Mouse (Mus musculus) T-helper 1 cell (primary cell): ENCODE data around the gene Kat6b.

Experiments used
- in situ Hi-C: fragments of 300-600 bp; cut with MboI, MseI; formaldehyde crosslinking; loops from one replicate; pipeline ENCODE4 v1.15.1; 2025; ENCODE audit warnings: high pct_unique_total_duplicates

Kat6b gene

DNA sequence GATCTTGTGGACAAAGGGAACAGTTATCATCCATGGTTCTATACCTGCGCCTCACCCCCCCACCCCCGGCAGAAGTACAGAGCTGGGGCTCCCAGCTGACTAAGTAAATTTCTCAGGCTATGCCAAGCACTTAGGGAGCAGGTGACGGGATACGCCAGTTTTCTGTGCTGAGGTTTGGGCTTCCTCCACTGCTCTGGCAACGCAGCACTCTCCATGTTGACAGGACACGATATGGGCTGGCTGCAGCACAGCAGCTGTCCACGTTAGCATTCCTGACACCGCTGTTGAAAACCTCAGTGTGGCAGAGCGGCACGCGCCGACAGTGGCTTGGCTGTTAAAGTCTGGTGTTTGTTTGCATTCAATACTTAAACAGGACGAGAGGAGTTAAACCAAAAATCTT lies 177.9 kb downstream of the Kat6b start:
- in situ Hi-C loops: loop anchor here (25.0 kb wide), 1 partner anchor 522 kb away; no protein-coding TSS in a partner anchor

DNA sequence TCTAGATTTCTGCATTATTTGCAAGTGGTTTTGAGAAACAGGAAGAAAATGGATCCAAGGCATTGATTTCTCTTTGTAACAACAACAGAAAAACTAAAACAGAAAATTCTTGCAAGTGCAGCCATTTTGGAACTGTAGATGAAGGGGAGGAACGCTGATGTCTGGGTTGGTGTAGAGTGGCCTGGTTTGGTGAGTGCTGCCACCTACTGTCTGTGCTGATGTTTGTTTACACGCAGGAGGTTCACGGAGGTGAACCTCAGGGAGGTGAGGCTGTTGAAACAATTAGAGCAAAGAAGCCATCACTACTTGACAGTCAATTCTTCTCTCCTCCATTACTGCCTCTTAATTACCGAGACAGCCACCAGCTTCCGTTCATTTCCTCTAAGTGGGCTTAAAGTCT lies 178.4 kb downstream of the Kat6b start:
- in situ Hi-C loops: loop anchor here (25.0 kb wide), 1 partner anchor 522 kb away; no protein-coding TSS in a partner anchor

DNA sequence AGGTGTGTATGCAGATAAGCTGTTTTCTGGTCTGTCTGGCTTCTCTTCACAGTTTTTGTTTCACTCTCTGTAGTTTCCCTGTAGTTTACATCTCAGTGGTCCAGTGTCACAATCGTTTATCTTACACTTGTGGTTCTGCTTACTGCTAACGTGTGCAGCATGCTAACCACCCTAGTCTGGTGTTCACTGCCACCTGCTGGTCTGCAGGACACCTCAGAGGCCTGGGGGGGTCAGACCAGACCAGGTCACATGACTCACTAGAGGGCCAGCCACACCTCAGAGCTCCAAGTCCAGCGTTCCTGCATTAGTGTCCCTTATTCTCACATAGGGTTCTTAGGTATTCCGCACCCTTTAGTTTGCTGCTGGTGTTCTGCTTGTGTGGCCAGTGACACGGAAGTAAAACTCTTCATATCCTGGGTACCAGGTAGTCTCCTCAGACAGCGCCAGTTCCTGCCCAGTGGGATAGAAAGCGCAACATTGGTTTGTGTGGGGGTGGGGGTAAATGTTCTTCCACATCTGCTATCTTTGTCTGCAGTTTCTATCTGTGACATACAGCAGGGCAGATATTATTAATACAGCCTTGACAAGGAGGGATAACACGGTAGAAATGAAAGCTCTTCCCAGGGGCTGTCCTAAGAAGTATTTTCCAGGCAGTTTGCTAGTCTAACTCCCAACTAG lies 181.4 kb downstream of the Kat6b start:
- in situ Hi-C loops: loop anchor here (25.0 kb wide), 1 partner anchor 525 kb away; no protein-coding TSS in a partner anchor

GRCm38 (mm10) chr14:21669218-21669617 lies 188.0 kb downstream of the Kat6b start:
- in situ Hi-C loops: loop anchor here (25.0 kb wide), 1 partner anchor 532 kb away; no protein-coding TSS in a partner anchor

DNA sequence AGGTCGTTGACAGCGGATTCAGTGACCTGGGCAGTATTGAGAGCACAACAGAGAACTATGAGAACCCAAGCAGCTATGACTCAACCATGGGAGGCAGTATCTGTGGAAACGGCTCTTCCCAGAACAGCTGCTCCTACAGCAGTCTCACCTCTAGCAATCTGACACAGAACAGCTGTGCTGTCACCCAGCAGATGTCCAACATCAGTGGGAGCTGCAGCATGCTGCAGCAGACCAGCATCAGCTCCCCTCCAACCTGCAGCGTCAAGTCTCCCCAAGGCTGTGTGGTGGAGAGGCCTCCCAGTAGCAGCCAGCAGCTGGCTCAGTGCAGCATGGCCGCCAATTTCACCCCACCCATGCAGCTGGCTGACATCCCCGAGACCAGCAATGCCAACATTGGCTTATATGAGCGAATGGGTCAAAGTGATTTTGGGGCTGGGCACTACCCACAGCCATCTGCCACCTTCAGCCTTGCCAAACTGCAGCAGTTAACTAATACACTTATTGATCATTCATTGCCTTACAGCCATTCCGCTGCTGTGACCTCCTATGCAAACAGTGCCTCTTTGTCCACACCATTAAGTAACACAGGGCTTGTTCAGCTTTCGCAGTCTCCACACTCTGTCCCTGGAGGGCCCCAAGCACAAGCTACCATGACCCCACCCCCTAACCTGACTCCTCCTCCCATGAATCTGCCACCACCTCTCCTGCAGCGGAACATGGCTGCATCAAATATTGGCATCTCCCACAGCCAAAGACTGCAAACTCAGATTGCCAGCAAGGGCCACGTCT lies 188.6 kb downstream of the Kat6b start:
- in situ Hi-C loops: loop anchor here (25.0 kb wide), 1 partner anchor 533 kb away; no protein-coding TSS in a partner anchor

GRCm38 (mm10) chr14:21670422-21671006 lies 189.3 kb downstream of the Kat6b start:
- in situ Hi-C loops: loop anchor here (25.0 kb wide), 1 partner anchor 533 kb away; no protein-coding TSS in a partner anchor

DNA sequence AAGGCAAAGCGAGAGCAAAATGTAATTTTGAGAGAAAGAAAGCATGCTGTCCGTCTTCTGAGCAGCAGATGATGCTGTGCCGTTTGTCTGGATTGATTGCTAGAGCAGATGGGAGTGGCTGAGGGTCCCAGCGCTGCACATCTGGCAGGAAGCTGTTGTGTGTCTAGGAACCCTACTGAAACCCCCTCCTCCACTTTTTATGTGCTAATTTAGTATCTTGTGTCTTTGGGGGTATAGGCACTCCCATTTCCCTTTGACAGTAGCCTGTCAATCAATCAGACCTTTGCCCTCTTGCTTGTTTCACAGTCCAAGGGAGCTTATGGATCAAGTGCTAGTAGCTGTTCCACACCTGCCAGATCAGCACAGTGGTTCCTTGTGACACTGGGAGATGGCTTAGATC lies 191.9 kb downstream of the Kat6b start:
- in situ Hi-C loops: loop anchor here (25.0 kb wide), 1 partner anchor 536 kb away; no protein-coding TSS in a partner anchor

- in situ Hi-C loops: loop anchor here (25.0 kb wide), 1 partner anchor 537 kb away; no protein-coding TSS in a partner anchor
Measured at GRCm38 (mm10) chr14:21674471-21674870, 193.2 kb downstream of the Kat6b start.

- in situ Hi-C loops: no loop called here
Measured at GRCm38 (mm10) chr14:21676223-21676622, 195.0 kb downstream of the Kat6b start.

DNA sequence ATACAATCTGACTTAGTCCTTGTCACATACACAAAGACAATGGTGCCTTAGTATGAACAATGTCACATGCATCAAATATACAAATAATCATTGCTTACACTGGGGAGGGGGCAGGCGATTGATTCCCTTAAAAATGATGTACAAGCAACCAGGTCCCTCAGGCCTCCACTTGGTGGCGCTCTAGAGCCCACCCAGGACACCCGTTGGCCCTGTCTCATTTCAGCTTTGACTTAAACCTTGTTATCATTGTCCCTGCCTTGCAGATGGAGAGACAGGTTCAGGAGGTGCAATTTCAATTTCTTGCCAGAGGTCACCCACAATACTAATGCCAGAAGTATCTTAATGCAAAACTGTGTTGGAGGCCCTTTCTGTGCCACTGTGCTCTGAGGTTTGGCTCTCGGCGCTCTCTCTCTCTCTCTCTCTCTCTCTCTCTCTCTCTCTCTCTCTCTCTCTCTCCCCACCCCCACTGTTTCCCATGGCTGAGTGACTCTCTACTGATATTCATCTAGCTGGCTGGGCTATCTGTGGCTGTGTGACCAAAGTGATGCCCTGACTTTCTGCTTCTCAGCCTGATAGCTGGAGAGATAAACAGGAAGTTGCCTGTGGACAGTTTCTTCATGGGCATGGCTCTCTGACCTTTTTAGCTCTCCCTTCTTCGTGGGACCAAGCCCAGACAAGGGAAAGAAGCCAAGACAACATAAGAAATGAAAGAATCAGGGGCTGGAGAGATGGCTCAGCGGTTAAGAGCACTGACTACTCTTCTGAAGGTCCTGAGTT lies 197.5 kb downstream of the Kat6b start:
- in situ Hi-C loops: no loop called here

GRCm38 (mm10) chr14:21679631-21680201 lies 198.5 kb downstream of the Kat6b start:
- in situ Hi-C loops: loop anchor here (10.0 kb wide), 1 partner anchor 1655 kb away; no protein-coding TSS in a partner anchor

DNA sequence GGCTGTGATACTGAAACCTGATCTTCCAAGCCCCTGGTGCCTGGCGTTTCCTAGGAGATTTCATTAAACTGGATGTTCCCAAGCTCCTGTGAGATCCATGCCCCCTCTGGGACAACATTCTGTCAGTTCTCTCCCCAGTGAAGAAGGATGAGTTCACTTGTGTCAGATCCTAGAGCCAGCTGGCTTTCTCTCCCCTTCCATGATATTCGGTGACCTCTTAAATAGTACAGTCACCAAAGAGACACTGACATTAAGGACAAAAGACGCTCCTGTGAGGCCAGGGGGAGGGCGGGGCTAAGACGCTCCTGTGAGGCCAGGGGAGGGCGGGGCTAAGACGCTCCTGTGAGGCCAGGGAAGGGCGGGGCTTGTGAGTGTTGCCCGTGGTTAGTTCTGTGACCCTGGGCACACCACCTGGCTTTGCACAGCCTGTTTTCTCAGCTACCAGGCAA lies 201.5 kb downstream of the Kat6b start:
- in situ Hi-C loops: loop anchor here (10.0 kb wide), 1 partner anchor 1658 kb away; no protein-coding TSS in a partner anchor

- in situ Hi-C loops: loop anchor here (10.0 kb wide), 1 partner anchor 1659 kb away; no protein-coding TSS in a partner anchor
Measured at GRCm38 (mm10) chr14:21683834-21684233, 202.6 kb downstream of the Kat6b start.

DNA sequence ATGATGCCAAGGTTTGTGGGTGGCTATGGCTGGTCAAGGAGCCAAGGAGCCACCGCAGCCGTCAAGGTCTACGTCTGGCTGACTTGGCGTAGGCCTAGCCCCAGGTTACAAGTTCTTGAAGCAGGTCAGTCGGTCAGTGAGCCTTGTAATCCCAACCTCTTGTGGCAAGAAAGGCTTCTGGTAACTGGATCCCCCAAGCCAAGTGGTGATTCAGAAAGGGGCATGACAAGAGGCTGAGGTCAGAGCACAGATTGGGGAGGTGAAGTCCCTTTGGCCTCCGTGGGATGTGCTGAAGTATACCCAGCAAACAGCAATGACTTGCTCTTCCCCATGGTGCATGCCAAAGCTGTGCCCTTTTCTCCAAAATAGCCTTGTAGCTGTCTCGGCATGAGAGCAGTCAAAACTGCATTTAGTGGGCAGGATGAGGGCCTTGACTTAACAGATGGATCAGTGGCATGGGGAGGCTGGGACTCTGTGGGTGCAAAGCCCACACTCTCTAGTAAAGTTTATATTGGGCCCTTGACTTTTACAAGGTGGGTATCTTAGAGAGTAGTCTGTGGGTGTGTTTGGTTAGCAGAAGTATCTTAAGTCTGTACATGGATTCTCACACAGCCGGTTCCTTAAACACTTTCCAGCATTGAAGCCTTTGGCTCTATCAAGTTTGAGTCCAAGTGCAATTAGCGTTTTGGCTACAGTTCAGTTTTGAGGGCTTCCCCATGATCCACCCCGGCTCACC lies 204.3 kb downstream of the Kat6b start:
- in situ Hi-C loops: loop anchor here (5.0 to 10.0 kb wide), 2 partner anchors 47 to 1661 kb away; no protein-coding TSS in a partner anchor

DNA sequence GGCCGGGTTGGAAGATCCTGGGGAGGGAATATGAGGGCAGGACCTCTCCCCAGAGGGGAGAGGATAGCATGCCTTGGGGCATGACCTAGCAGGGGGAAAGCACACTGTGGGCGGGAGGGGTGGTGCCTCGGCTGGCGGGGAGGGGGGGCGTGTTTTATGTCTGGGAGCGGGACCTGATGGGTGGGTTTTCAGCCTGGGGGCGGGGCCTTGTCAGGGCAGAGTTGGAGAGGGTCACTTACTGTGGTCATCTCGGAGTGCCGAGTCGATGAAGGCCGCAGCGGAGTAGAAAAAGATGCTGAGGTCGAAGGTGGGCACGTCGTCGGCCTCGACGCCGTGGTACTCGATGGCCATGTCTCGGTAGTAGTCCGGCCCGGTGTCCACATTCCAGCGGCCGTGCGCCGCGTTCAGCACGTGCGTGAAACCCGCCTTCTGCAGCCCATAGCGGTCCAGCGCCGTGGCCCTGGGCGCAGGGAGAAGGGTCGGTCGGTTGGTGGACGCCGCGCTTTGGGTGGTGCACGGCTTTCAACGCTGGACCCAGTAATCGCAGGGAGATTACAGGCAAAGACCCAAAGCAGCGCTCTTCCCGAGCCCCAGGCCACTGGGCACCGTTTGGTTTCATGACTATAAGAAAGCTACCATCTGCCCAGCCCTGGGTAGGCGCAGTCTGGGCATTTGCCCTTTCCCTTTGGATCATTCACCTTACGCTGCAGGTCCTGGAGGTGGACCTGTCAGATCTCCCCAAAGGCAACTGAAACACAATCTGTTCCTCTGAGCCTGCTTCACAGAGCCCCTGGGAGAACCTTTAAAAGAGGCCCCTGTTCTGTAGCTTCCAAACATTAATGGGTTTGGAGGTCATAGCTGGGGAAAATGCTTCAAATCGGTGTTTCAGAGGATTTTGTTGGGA lies 205.4 kb downstream of the Kat6b start:
- in situ Hi-C loops: loop anchor here (5.0 to 10.0 kb wide), 2 partner anchors 46 to 1662 kb away; no protein-coding TSS in a partner anchor

GRCm38 (mm10) chr14:21691070-21691469 lies 209.8 kb downstream of the Kat6b start:
- in situ Hi-C loops: no loop called here

- in situ Hi-C loops: no loop called here
Measured at GRCm38 (mm10) chr14:21695020-21695419, 213.8 kb downstream of the Kat6b start.

- in situ Hi-C loops: no loop called here
Measured at GRCm38 (mm10) chr14:21696186-21696830, 215.1 kb downstream of the Kat6b start.
